Comparison of ENCODE assay signal across 44 mouse cellular contexts in the genomic region with DNA sequence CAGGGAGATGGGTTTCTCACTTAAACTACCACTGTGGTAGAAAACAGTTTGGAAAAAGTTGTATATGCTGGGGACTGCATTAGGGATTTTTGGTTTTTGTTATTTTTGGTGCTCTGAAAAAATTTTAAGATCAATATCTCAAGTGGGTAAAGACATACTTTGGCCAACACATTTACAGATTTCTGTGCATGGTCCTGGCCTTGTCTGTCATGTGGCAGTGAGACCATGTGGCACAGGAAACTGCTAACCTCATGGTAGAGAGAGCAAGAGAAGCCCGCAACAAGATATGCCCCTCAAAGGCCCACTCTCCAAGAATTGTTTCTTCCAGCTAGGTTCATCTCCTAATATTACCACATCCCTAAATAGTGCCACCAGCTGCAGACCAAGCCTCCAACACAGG. TPM values are rescaled to one million over a fixed set of nuclear protein-coding genes. Genes with fewer than 3 reads are reported as not detected.
"Had no signal": no experiment of that assay in that cellular context is flagged by ENCODE, and none has a peak within 500 bp of the region (broad histone marks: within the 10 kb centered on the region; RNA-seq: fewer than 3 reads in every experiment).

No protein-coding gene starts in this region.

- H3K4me2 ChIP-seq: limb, embryonic 12.5 days; limb, embryonic 13.5 days; limb, embryonic 15.5 days; liver, embryonic 11.5 days; liver, embryonic 12.5 days; liver, embryonic 13.5 days; liver, embryonic 15.5 days; lung, embryonic 14.5 days; lung, embryonic 15.5 days; midbrain, embryonic 11.5 days; midbrain, embryonic 12.5 days; midbrain, embryonic 13.5 days; midbrain, embryonic 15.5 days; neural tube, embryonic 12.5 days had no signal

- H3K9me3 ChIP-seq: limb, embryonic 10.5 days; limb, embryonic 12.5 days; limb, embryonic 13.5 days; limb, embryonic 15.5 days; liver, embryonic 12.5 days; liver, embryonic 13.5 days; liver, embryonic 15.5 days; lung, embryonic 15.5 days; megakaryocyte, embryonic 14.5 days; midbrain, embryonic 10.5 days; midbrain, embryonic 12.5 days; midbrain, embryonic 13.5 days; midbrain, embryonic 15.5 days; neural tube, embryonic 12.5 days had no signal

- DNase-seq: left cerebral cortex, postnatal 4 days; liver; liver, embryonic 13.5 days; liver, postnatal 0 days; lung, adult 18-20 months; lung, adult 2 months; lung, embryonic 14.5 days; lung, postnatal 10 days; lung, postnatal 14 days; lung, postnatal 36 days; lung, postnatal 4 days; midbrain, embryonic 14.5 days had no signal

- H3K9ac ChIP-seq: limb, embryonic 12.5 days; limb, embryonic 13.5 days; limb, embryonic 15.5 days; liver, embryonic 12.5 days; liver, embryonic 13.5 days; liver, embryonic 14.5 days; liver, embryonic 15.5 days; liver, postnatal 0 days; lung, embryonic 14.5 days; lung, embryonic 15.5 days; midbrain, embryonic 12.5 days; midbrain, embryonic 13.5 days; midbrain, embryonic 15.5 days; neural tube, embryonic 12.5 days had no signal

- ATAC-seq: liver, embryonic 12.5 days; liver, postnatal 0 days; lung, postnatal 0 days; midbrain, embryonic 13.5 days; midbrain, embryonic 15.5 days; midbrain, embryonic 16.5 days had no signal

- H3K4me1 ChIP-seq: limb, embryonic 10.5 days; limb, embryonic 12.5 days; limb, embryonic 13.5 days; limb, embryonic 15.5 days; liver, embryonic 12.5 days; liver, embryonic 13.5 days; liver, embryonic 15.5 days; lung, embryonic 15.5 days; midbrain, embryonic 10.5 days; midbrain, embryonic 12.5 days; midbrain, embryonic 13.5 days; midbrain, embryonic 15.5 days; neural tube, embryonic 12.5 days had no signal

- H3K27me3 ChIP-seq: limb, embryonic 12.5 days; limb, embryonic 13.5 days; limb, embryonic 15.5 days; liver, embryonic 12.5 days; liver, embryonic 13.5 days; liver, embryonic 15.5 days; lung, embryonic 15.5 days; midbrain, embryonic 12.5 days; midbrain, embryonic 13.5 days; midbrain, embryonic 15.5 days; neural tube, embryonic 12.5 days had no signal

- H3K36me3 ChIP-seq: limb, embryonic 10.5 days; limb, embryonic 12.5 days; limb, embryonic 13.5 days; limb, embryonic 15.5 days; liver, embryonic 12.5 days; liver, embryonic 13.5 days; liver, embryonic 15.5 days; lung, embryonic 15.5 days; midbrain, embryonic 10.5 days; midbrain, embryonic 12.5 days; midbrain, embryonic 13.5 days; midbrain, embryonic 15.5 days; neural tube, embryonic 12.5 days had no signal

- H3K27ac ChIP-seq: limb, embryonic 10.5 days; limb, embryonic 12.5 days; limb, embryonic 13.5 days; limb, embryonic 15.5 days; liver, embryonic 12.5 days; liver, embryonic 13.5 days; liver, embryonic 14.5 days; liver, embryonic 15.5 days; lung, embryonic 15.5 days; macrophage; midbrain, embryonic 10.5 days; midbrain, embryonic 12.5 days; midbrain, embryonic 13.5 days; midbrain, embryonic 15.5 days; neural tube, embryonic 12.5 days had no signal

- H3K4me3 ChIP-seq: limb, embryonic 10.5 days; limb, embryonic 12.5 days; limb, embryonic 13.5 days; limb, embryonic 15.5 days; liver, embryonic 12.5 days; liver, embryonic 13.5 days; liver, embryonic 15.5 days; lung, embryonic 15.5 days; megakaryocyte, embryonic 14.5 days; midbrain, embryonic 10.5 days; midbrain, embryonic 12.5 days; midbrain, embryonic 13.5 days; midbrain, embryonic 15.5 days; myocyte; neural tube, embryonic 12.5 days had no signal

RNA-seq across cellular contexts. Expression of gene Ces2b, which starts 32.0 kb away (rescaled TPM):
- total RNA-seq: megakaryocyte, adult 5-6 weeks; megakaryocyte-erythroid progenitor cell, adult 5-6 weeks; monocyte, adult 5-6 weeks had no signal
- polyA plus RNA-seq: limb, embryonic 12.5 days; limb, embryonic 13.5 days; liver, embryonic 11.5 days; macrophage; midbrain, embryonic 10.5 days; myocyte had no signal

RNA-seq across cellular contexts. Expression of gene Ces2c, which starts 47.5 kb away (rescaled TPM):
- total RNA-seq: left cerebral cortex, postnatal 10 days; left cerebral cortex, postnatal 14 days; left cerebral cortex, postnatal 25 days; left cerebral cortex, postnatal 36 days; left cerebral cortex, postnatal 4 days; megakaryocyte progenitor cell, adult 5-6 weeks; megakaryocyte, adult 5-6 weeks; megakaryocyte-erythroid progenitor cell, adult 5-6 weeks; midbrain, postnatal 0 days; monocyte, adult 5-6 weeks had no signal
- polyA plus RNA-seq: limb, embryonic 10.5 days; limb, embryonic 11.5 days; limb, embryonic 12.5 days; limb, embryonic 13.5 days; limb, embryonic 15.5 days; liver, embryonic 11.5 days; liver, embryonic 12.5 days; liver, embryonic 13.5 days; lung, embryonic 14.5 days; lung, embryonic 15.5 days; lung, embryonic 16.5 days; lung, postnatal 0 days; macrophage; midbrain, embryonic 10.5 days; midbrain, embryonic 11.5 days; midbrain, embryonic 12.5 days; midbrain, embryonic 13.5 days; midbrain, embryonic 14.5 days; midbrain, embryonic 15.5 days; midbrain, embryonic 16.5 days; midbrain, postnatal 0 days; neural tube, embryonic 11.5 days; neural tube, embryonic 12.5 days had no signal
